Mouse (Mus musculus): ENCODE results near the gene Dennd1b.

- TF ChIP-seq EP300 (IDR thresholded peaks at IDR 0.05; ENCODE audit: insufficient read depth, low read depth, low read length) (no peak), POLR2A (IDR thresholded peaks at IDR 0.05; ENCODE audit: insufficient read depth, low read depth, low read length) (no peak), CTCF (IDR thresholded peaks at IDR 0.05) (no peak)
Measured at GRCm38 (mm10) chr1:139007475-139007874, 44.2 kb downstream of the Dennd1b start.
